Mouse (Mus musculus) forebrain, embryonic 16.5 days (tissue): ENCODE data around the gene Akap1. TPM values are rescaled to one million over a fixed set of nuclear protein-coding genes. Genes with fewer than 3 reads are reported as not detected.
A peak's percentile ranks its signal among the peaks of the same experiment; 100 is the strongest.

Source experiments
- ATAC-seq: fragments of 200-750 bp; cut with Nextera tagmentation; 2 replicates; pipeline ENCODE4 v1.8.0; 2017; ENCODE audit warnings: mild to moderate bottlenecking, moderate library complexity
- H3K27ac ChIP-seq: fragments of 300-500 bp; sonication (generic); 2 replicates; pipeline ENCODE4 v1.5.1; 2014; ENCODE audit warnings: low read length, control low read depth
- H3K27me3 ChIP-seq: fragments of 300-500 bp; sonication (generic); replicated peaks from 2 replicates; pipeline ENCODE4 v1.6.1; 2014; ENCODE audit warnings: low read length; ENCODE audit not compliant: control insufficient read depth, insufficient read depth
- H3K36me3 ChIP-seq: fragments of 300-500 bp; sonication (generic); 2 replicates; pipeline ENCODE4 v1.6.1; 2014; ENCODE audit not compliant: control insufficient read depth, insufficient read depth
- H3K4me1 ChIP-seq: fragments of 300-500 bp; sonication (generic); replicated peaks from 2 replicates; pipeline ENCODE4 v1.6.1; 2014; ENCODE audit warnings: low read length; ENCODE audit not compliant: control insufficient read depth, insufficient read depth
- H3K4me2 ChIP-seq: fragments of 300-500 bp; sonication (generic); 2 replicates; pipeline ENCODE4 v1.6.1; 2014; ENCODE audit warnings: mild to moderate bottlenecking, low read length, control low read depth
- H3K4me3 ChIP-seq: fragments of 300-500 bp; sonication (generic); replicated peaks from 2 replicates; pipeline ENCODE4 v1.5.1; 2014; ENCODE audit warnings: mild to moderate bottlenecking, low read length, control low read depth
- H3K9ac ChIP-seq: fragments of 300-500 bp; sonication (generic); replicated peaks from 2 replicates; pipeline ENCODE4 v1.6.1; 2014; ENCODE audit warnings: low read depth, low read length, control low read depth
- H3K9me3 ChIP-seq: fragments of 300-500 bp; sonication (generic); 2 replicates; pipeline ENCODE4 v1.6.1; 2016; ENCODE audit warnings: low read length; ENCODE audit not compliant: control insufficient read depth
- WGBS: fragments of 180-500 bp; shearing (Covaris S2); extraction: QIAGEN DNeasy Blood & Tissue Kit; methylation state at CpG from one replicate; pipeline ENCODE4 v1.1.7; 2014; 5-methylcytosine and 5-hydroxymethylcytosine counted together
- polyA plus RNA-seq: library from polyadenylated mRNA; unstranded; fragments of >200 nt; fragmentation: Nextera tagmentation; extraction: Ambion mirVana; gene quantifications from 2 replicates; pipeline ENCODE4 v1.2.1, GENCODE M21; 2015

The Akap1 gene
- polyA plus RNA-seq, 1 experiment from 2014 or later: 40.7 TPM

GRCm38 (mm10) chr11:88862355-88862754, 2.0 kb downstream of the Akap1 start:
- Histone ChIP-seq H3K4me2 (peak overlapping the region; percentile 98), H3K9ac (no peak overlapping the region), H3K4me3 (peak overlapping the region; percentile 71), H3K27me3 (no peaks in the 10 kb centered on the region), H3K9me3 (no peaks in the 10 kb centered on the region), H3K4me1 (peaks cover 22% of the 10 kb centered on the region), H3K27ac (no peak overlapping the region), H3K36me3 (no peaks in the 10 kb centered on the region)
- no peak for ATAC-seq
- 84% methylated on average over 2 of the region's 2 CpGs for WGBS

- no peaks in the 10 kb centered on the region for H3K9me3 ChIP-seq
- no peaks in the 10 kb centered on the region for H3K36me3 ChIP-seq
- no peak overlapping the region for H3K27ac ChIP-seq
- 59% methylated on average over 3 of the region's 3 CpGs for WGBS
- no peaks in the 10 kb centered on the region for H3K27me3 ChIP-seq
- ATAC-seq: no peak
- no peak overlapping the region for H3K4me3 ChIP-seq
- peaks cover 26% of the 10 kb centered on the region for H3K4me1 ChIP-seq
- no peak overlapping the region for H3K4me2 ChIP-seq
- H3K9ac ChIP-seq: no peak overlapping the region
Observed at GRCm38 (mm10) chr11:88861060-88861459, 3.3 kb downstream of the Akap1 start.

GRCm38 (mm10) chr11:88860641-88861040, 3.7 kb downstream of the Akap1 start:
- Histone ChIP-seq H3K36me3 (no peaks in the 10 kb centered on the region), H3K4me1 (peaks cover 30% of the 10 kb centered on the region), H3K27ac (no peak overlapping the region), H3K9me3 (no peaks in the 10 kb centered on the region), H3K27me3 (no peaks in the 10 kb centered on the region), H3K9ac (no peak overlapping the region), H3K4me2 (no peak overlapping the region), H3K4me3 (no peak overlapping the region)
- WGBS: 91% methylated on average over 3 of the region's 3 CpGs
- ATAC-seq: no peak

GRCm38 (mm10) chr11:88857311-88858005, 6.9 kb downstream of the Akap1 start:
- no peak overlapping the region for H3K4me3 ChIP-seq
- H3K27ac ChIP-seq: no peak overlapping the region
- 63% methylated on average over 3 of the region's 3 CpGs for WGBS
- peaks cover 18% of the 10 kb centered on the region for H3K4me1 ChIP-seq
- ATAC-seq: no peak
- no peak overlapping the region for H3K4me2 ChIP-seq
- no peaks in the 10 kb centered on the region for H3K36me3 ChIP-seq
- H3K9ac ChIP-seq: no peak overlapping the region
- no peaks in the 10 kb centered on the region for H3K9me3 ChIP-seq
- H3K27me3 ChIP-seq: no peaks in the 10 kb centered on the region

GRCm38 (mm10) chr11:88856383-88856782, 8.0 kb downstream of the Akap1 start:
- H3K9me3 ChIP-seq: no peaks in the 10 kb centered on the region
- H3K4me1 ChIP-seq: peaks cover 11% of the 10 kb centered on the region
- 79% methylated on average over 2 of the region's 2 CpGs for WGBS
- no peak overlapping the region for H3K4me2 ChIP-seq
- H3K27ac ChIP-seq: no peak overlapping the region
- ATAC-seq: no peak
- no peak overlapping the region for H3K4me3 ChIP-seq
- H3K36me3 ChIP-seq: no peaks in the 10 kb centered on the region
- no peaks in the 10 kb centered on the region for H3K27me3 ChIP-seq
- no peak overlapping the region for H3K9ac ChIP-seq

- H3K4me2 ChIP-seq: no peak overlapping the region
- H3K27me3 ChIP-seq: no peaks in the 10 kb centered on the region
- ATAC-seq: no peak
- no peak overlapping the region for H3K27ac ChIP-seq
- no peaks in the 10 kb centered on the region for H3K36me3 ChIP-seq
- no peaks in the 10 kb centered on the region for H3K9me3 ChIP-seq
- WGBS: 39% methylated on average over 4 of the region's 4 CpGs
- no peak overlapping the region for H3K9ac ChIP-seq
- no peak overlapping the region for H3K4me3 ChIP-seq
- H3K4me1 ChIP-seq: peaks cover 10% of the 10 kb centered on the region; the same call in 1 of the 2 replicates
Observed at GRCm38 (mm10) chr11:88855795-88856194, 8.6 kb downstream of the Akap1 start.

GRCm38 (mm10) chr11:88853588-88853987, 10.8 kb downstream of the Akap1 start:
- WGBS: 95% methylated on average over 2 of the region's 2 CpGs
- peaks cover 22% of the 10 kb centered on the region for H3K4me1 ChIP-seq

GRCm38 (mm10) chr11:88852806-88853205, 11.6 kb downstream of the Akap1 start:
- H3K4me3 ChIP-seq: no peak overlapping the region
- WGBS: 91% methylated on average over 4 of the region's 4 CpGs

More at GRCm38 (mm10) chr11:88853588-88853987, 10.8 kb downstream of the Akap1 start:
- Histone ChIP-seq H3K4me3 (no peak overlapping the region), H3K9ac (no peak overlapping the region), H3K36me3 (no peaks in the 10 kb centered on the region), H3K9me3 (no peaks in the 10 kb centered on the region), H3K27ac (no peak overlapping the region), H3K4me2 (no peak overlapping the region), H3K27me3 (no peaks in the 10 kb centered on the region)
- ATAC-seq: no peak

GRCm38 (mm10) chr11:88851049-88851825, 13.1 kb downstream of the Akap1 start:
- H3K9me3 ChIP-seq: no peaks in the 10 kb centered on the region
- peaks cover 23% of the 10 kb centered on the region for H3K4me1 ChIP-seq
- H3K4me2 ChIP-seq: no peak overlapping the region
- H3K9ac ChIP-seq: no peak overlapping the region
- 87% methylated on average over 15 of the region's 15 CpGs for WGBS
- no peak for ATAC-seq
- H3K27me3 ChIP-seq: no peaks in the 10 kb centered on the region
- no peak overlapping the region for H3K27ac ChIP-seq
- no peaks in the 10 kb centered on the region for H3K36me3 ChIP-seq
- H3K4me3 ChIP-seq: no peak overlapping the region

More at GRCm38 (mm10) chr11:88852806-88853205, 11.6 kb downstream of the Akap1 start:
- Histone ChIP-seq H3K9me3 (no peaks in the 10 kb centered on the region), H3K27me3 (no peaks in the 10 kb centered on the region), H3K4me2 (no peak overlapping the region), H3K36me3 (no peaks in the 10 kb centered on the region), H3K4me1 (peaks cover 25% of the 10 kb centered on the region), H3K9ac (no peak overlapping the region), H3K27ac (no peak overlapping the region)
- no peak for ATAC-seq
